Mouse (Mus musculus): Measurements from ENCODE around the gene Znrf3.
A peak's percentile ranks its signal among the peaks of the same experiment; 100 is the strongest.

The Znrf3 gene

DNA sequence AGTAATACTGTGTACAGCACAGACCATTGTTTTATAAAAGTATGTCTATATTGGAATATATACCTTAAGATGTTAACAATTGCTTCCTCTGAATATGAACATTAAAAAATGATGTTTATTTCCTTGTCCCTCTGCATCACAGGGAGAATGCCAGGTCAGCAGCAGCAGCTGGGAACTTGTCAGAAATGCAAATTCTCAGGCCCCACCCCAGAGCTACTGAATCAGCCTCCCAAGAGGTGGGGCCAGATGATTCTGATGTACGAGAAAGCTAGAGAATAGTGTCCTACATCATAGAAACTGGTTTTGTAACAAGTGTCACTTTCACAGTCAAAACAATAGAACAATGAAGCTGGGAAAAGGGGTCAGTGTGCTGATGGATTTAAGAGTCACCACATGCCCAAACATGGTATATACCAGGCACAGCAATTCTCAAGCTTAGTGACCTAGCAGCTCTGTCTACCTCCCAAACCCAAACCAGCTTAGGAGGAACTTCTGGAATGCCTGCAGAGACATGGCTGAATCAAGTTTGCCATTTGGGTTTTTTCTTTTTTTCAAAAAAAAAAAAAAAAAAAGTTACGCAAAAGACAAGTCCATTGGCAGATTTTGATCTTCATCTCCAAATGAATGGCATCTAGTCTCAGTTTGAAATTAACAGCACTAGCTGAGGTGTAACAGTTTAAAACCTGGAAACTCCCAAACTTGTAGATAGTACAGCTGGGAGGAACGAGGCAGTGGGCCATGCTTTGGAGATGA is 46.2 kb downstream of the Znrf3 start:
- DNase-seq (ENCODE audit: low spot score in 2 of 2) = no peak

DNA sequence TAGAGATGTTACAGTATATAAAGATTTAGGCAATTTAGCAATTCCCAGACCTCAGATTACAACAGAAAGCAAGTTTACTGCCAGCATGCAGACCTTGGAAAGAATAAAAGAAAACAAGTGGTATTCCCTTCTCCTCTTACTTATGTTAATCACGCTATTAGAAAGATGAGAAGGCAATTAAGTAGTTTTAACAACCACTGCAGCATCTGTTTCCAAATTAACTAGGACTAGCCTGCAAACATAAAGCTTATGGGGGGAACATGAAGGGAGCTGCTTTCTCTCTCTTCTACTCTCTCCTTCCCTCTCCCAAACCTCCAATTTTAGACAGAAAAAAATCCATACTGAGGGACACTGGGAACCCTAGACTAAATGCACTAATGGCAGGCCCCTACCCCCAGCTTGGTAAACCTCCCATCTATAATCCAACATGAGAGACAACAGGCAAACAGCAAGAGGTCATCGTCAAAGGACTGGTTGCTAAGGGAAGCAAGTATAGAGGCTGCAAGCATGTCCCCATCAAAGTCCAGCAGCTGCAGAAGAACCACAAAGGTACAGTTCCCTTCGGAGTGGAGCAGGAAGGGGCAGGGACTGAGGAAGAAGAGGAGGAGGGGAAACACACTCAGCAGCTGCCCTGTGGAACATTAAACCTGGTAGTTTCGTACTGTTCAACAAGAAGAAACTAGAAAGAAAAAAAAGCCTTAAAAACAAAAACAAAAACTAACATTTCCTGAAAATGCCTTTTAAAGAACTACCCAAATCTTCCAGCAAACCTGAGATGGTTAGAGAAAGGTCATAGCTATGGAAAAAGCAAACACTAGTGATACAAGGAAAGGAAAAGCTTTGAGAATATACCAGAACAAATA is 53.4 kb downstream of the Znrf3 start:
- DNase-seq (ENCODE audit: low spot score in 2 of 2) = no peak

DNA sequence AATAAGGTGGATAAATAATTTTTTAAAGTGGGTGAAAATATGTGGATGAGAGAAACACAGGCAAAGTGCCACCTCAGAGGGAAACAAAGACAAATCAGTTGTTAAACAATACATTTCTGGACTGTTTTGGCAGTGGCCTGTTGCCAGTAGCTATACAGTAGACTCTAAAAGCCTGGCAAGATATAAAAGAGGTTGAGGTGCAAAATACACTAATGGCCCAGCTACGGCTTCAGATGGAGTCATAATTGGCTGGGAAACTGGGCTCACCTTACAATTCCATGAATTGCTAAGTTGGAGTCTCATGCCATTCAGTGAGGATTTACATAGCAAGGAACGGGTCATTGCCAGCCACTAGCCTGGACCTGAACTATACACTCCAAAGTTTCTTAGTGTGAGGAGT is 62.0 kb downstream of the Znrf3 start:
- no peak for DNase-seq (ENCODE audit: low spot score in 2 of 2)

DNA sequence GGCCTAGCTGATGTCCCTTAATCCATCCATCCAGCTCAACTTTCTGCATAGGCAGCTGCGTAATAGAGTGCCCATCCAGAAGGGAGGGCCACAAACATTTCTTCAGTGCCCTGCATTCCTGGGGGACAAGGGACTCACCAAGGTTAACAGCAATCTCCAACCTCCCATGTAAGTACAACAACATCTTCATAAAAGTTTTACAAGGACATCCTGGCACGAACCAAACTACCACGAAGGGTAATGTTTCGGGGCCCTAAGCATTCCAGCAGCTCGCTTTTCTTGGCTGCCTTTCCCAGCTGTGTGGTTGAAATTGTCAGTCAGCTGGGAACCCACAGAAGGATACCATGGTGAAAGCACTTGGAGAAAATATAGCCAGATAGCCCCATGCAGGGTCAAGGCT is 63.4 kb downstream of the Znrf3 start:
- DNase-seq (ENCODE audit: low spot score in 2 of 2) = no peak

DNA sequence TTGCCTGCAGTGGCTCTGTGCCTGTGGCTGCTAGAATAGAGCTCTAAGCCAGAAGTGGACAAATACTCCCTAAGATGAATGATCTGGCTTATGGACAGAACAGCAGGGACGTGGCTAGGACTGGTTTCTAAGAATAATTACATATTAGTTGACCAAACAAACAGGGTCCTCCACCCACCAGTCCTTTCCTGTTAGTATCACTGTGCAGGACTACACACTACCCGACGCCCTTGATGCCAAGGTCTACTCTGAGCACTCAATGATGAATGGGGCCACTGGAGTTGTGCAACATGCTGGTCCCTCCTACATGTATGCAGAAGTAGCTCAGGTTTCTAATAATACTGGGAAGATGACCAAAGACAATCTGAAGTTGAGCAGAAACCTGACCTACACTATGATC is 64.4 kb downstream of the Znrf3 start:
- no peak for DNase-seq (ENCODE audit: low spot score in 2 of 2)

DNA sequence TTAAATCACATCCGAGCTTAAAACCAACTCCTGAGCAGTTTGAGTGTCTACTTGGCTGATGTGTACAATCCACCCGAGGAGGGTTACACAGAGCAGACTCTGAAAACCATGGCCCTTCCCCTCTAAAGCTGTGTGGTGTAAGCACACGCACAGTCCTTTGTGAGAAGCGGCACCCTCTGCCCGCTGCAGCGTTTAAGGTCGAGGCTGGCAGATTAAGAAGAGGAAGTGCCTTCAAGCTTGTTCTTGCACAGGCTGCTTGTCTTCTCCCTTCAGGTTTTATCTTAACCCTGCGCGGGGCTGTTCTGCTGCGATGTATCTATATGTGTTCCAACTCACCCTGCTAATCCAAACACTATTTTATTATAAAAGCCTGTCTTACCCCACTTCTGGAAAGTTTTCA is 75.5 kb downstream of the Znrf3 start:
- DNase-seq (ENCODE audit: low spot score in 2 of 2) = no peak

DNA sequence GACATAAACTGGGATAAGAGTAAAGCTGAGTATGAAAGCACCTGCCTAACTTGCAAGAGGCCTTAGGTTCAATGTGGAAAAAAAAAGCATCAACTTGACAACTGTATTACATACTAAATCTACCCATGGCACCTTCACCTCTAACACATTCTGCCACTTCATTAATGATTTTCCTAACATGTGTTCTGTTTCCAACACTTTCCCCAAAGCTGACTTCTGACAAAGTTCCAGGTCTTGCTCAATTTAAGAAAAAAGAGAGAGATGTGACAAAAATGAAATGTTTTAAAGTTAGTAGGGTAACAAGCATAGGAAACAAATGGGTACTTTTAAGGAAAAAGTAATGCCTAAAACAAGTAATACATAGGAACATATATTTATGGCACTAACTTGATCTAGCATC is 76.2 kb downstream of the Znrf3 start:
- no peak for DNase-seq (ENCODE audit: low spot score in 2 of 2)

DNA sequence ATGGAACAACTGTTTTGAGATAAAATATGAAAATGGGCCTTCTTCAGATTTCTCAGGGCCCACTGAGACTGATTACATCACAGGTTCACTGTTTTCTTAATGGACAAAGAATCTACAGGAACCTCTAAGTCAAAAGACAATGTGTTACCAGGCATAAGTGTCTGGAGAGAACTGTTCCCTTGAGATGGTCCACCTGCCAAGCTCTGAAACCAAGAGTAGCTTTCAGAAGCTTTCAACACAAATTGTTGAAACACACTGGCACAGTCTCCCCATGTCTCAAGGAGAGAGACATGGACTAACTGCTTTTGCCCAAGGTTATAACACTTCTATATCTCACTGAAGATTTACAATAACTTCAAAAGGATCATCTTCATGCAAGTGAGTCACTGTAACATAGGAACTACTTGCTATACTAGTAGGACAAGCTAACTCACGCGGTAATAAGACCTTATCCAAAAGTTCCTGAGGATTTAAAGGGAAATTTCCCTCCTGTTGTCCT is 89.3 kb downstream of the Znrf3 start:
- DNase-seq (ENCODE audit: low spot score in 2 of 2) = no peak

DNA sequence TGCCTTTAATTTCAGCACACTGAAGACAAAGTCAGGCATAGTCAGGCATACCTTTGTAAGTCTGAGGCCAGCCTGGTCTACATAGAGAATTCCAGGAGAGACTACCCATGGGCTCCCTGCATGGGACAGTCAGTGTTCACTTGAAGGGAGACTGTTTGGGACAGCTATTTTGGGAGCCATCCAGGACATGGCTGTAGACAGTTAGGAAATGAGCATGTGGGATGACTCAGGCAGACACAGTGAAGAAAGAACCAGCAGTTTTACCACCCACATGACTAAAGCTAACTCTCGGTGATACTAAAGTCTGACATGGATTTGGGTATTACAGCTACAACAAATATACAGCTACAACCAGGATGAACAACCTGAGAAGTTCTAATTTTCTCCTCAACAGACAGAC is 89.9 kb downstream of the Znrf3 start:
- DNase-seq (ENCODE audit: low spot score in 2 of 2) = peak; percentile 50 to 73

DNA sequence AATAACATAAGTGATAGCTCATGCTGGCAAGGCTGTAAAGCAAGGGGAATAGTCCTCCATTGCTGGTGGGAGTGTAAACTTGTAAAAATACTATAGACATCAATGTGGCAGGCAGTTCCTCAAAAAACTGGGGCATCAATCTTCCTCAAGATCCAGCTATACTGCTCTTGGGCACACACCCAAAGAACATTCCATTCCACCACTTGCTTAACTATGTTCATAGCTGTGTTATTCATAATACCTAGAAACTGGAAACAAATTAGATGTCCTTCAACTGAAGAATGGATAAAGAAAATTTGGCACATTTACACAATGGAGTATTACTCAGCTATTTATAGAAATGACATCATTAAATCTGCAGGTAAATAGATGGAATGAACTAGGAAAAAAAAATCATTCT is 91.6 kb downstream of the Znrf3 start:
- DNase-seq (ENCODE audit: low spot score in 2 of 2) = no peak

DNA sequence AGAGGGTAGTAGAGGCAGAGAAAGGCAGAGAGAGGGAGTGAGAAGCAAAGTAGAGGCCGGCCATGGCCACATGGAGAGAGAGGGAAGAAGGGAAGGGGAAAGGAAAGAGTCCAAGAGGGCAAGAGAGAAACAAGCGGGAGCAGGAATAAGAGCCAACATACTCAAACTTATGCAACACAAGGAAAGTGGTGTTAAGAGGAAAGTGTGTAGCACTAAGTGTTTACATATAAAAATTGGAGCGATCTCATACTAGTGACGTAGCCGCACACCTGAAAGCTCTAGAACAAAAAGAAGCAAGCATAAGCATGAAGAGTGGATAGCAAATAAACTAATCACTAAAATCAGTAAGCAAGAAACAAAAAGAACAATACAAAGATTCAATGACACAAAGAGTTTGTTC is 95.2 kb downstream of the Znrf3 start:
- DNase-seq (ENCODE audit: low spot score in 2 of 2) = no peak

DNA sequence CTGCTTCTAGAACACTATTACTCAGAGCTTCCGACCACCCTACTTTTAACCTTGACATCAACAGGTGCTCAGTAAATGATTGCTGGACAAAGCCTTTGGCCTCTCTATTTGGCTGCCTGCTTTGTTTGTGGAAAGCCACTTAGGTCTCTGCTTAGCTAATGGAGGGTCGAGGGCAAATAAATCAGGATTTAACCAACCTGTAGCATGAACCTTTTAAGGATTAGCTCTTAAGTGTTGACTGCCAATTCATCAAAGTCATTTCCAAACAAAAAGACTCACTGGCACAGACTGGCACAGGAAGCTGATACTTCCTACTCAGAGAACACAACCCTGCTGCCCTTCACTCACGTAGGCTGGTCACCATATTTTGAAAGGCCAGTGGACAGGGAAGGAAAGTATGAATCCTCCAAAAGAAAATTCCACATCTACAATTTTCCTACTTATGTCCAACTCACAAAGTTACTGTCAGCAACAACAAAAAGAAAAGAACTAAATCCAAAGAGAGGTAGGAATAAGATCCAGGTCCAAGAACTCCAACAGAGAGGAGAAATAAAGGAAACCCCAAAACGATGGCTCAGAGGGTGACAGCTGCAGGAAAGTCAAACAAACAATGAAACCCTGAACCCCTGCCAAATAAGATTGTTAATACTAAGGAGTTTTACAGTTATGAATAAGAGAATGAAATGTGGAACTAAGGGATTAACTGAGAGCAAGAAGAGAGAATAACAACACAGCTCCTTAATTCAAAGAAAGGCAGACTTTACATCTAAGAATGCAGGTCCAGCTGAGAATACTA is 97.6 kb downstream of the Znrf3 start:
- DNase-seq (ENCODE audit: low spot score in 2 of 2) = no peak

DNA sequence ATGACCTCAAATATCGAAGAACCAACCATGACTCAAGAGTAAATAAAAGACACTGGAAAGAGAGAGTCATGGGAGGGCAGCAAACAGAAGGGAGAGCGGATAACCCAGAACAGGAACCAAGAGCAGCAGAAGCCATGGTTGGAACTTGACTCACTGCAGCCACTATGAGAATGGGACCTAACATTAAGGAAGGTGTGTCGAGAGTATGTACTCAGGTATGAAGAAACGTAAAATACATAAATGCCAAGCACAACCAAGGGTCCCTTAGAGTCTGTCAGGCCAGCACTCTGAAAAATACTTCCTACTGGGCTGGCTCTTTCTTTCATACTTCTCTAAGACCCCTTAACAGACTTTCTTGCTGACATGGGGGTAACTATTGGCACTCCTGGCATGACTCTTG is 100.9 kb downstream of the Znrf3 start:
- DNase-seq (ENCODE audit: low spot score in 2 of 2) = no peak

DNA sequence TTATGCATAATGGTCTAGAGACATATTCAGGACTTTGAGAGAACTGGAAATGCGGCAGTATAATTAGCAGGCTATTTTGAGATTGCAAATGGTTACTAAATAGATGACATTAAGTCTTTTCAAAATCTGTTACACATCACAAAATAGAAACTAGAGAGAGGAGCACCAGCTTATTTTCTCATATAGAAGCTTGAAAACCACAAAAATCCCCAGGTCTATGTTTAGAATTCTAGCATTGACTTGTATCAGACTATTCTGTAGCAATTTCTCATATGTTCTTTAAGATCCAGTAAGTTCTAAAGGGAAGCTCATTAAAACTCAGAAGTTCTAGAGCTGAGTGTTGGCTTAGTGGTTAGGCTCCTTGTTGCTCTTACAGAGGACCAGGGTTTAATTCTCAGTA is 104.9 kb downstream of the Znrf3 start:
- DNase-seq (ENCODE audit: low spot score in 2 of 2) = no peak

DNA sequence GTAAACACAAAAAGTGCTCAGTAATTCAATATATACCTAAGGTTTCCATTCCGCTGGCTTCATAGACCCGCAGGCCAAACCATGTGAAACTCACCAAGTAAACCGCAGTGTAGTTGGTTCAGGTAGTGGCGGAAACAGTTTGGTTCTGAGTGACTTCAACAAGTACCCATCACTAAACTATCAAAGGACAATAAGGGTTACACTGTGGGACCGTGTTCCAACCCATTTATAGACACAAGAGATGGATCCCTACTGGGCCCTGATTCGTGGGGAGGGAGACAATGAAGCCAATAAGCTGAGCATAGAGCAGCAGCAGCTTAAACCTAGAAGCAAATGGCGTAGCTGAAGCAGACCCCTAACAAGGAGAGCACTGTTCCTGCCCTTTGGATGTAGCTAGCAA is 107.8 kb downstream of the Znrf3 start:
- DNase-seq (ENCODE audit: low spot score in 2 of 2) = no peak

DNA sequence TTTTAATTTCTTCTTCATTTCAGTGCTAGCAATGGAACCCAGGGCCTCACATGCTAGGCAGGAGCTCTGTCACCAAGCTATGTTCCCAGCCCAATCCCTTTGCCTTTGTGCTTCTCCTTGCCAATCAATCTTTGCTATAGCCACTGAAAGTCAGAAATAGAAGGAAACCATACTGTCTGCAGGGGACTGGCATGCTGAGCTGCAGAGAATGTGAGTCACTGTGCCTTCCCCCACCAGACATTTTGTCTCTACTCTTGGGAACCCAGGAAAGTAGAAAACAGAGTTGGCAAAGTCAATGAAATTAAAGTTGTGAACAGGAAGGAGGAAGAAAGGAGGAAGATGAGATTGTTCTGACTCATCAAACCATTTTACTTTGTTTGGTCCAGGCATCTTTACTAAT is 108.4 kb downstream of the Znrf3 start:
- DNase-seq (ENCODE audit: low spot score in 2 of 2) = no peak

DNA sequence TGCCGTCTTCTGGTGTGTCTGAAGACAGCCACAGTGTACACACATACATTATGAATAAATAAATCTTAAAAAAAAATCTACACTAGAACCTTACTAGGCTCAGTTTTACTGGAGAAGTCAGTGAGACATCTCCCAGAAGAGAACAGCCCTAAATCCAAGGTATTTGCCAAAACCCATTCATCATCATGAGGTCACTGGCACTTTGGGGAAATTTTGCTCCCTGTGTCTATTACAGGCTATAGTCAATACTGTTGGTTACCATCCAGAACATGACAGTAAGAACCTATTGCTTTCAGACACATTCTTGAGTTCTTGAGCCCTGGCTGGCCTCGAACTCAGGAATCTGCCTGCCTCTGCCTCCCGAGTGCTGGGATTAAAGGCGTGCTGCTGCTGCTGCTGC is 113.8 kb downstream of the Znrf3 start:
- DNase-seq (ENCODE audit: low spot score in 2 of 2) = no peak

DNA sequence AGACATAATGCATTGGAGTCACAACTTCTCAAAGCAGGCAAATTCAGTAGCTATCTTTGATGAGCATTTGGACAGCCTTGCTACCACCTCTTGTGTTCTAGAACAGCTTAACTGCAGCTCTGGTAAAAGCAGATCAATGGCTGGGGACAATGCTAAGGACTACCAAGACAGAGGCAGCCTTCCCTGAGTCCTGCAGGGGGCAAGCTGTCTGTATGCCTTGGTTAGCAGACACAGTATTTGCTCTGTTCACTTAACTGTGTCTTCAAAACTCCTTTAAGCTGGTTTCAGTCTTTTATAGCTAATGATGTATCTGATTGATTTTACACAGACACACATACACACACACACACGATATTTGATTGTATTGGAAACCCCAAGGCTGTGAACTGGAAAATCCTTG is 117.0 kb downstream of the Znrf3 start:
- DNase-seq (ENCODE audit: low spot score in 2 of 2) = no peak

DNA sequence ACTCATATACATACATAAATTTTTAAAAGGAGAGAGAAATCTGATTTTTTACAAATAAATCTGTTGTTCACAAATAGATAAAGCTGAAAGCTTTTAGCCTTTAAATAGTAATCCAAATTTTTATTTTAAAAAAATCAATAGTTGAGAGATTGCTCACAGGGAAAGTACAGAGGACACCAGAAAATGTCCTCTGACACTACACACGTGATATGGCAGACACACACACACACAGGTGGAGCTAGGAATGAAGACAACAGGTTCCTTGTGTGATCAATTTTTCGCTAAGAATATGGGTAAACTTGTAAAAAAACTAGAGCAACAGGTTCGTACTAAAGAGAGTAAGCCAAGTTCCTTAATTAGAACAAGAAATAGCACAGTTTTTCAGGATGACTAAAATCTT is 118.4 kb downstream of the Znrf3 start:
- no peak for DNase-seq (ENCODE audit: low spot score in 2 of 2)

DNA sequence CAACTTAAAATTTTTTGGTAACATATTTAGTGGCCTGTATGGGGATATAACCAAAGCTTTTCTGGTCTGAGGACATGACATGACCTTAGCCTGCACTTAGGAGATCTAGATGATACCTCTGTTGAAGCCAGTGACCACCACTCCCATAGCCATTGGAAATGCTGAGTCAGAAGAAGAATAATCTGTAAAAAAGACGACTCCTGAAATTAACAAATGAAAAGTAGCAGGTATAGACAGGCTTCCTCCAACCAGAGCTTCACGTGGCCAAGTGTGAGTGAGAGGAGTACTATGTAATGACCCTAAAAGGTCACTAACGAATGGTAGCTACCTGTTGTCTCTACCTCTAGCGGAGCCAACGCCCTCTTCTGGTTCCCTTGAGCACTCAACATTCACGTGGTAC is 119.4 kb downstream of the Znrf3 start:
- DNase-seq (ENCODE audit: low spot score in 2 of 2) = no peak

DNA sequence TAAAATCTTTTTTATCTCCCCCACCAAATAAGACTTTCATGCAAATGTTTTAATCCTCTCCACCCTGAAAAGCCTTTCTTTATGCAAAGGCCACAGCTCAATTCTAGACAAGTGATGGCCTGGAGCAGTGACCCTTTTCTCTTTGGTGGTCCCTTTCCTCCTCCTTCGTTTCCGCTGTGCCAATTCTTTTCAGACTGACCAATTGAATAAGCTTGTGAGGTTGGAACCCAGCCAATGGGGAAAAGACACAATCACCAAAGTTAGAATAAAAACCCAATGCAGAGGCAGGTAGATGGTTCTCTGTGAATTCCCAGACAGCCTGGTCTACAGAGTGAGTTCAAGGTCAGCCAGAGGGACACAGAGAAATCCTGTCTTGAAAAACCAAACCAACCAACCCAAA is 120.4 kb downstream of the Znrf3 start:
- DNase-seq (ENCODE audit: low spot score in 2 of 2) = no peak

DNA sequence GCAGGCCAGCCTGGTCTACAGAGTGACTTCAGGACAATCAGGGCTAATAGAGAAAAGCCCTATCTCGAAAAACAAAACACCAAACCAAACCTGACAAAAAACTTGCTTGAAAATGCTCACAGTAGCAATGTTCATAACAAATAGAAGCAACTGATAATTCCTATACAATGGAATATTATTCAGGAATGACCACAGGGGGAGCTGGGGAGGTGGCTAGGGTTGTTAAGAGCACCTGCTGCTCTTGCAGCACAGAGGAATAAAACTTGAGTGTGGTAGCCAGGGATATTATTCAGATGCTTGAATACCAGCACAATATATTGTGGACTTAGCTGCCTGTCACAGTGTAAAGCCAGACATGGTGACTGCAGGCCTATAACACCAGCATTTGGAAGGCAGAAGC is 123.0 kb downstream of the Znrf3 start:
- no peak for DNase-seq (ENCODE audit: low spot score in 2 of 2)
